Mouse (Mus musculus): ENCODE data around the gene Zcchc2.

DNA sequence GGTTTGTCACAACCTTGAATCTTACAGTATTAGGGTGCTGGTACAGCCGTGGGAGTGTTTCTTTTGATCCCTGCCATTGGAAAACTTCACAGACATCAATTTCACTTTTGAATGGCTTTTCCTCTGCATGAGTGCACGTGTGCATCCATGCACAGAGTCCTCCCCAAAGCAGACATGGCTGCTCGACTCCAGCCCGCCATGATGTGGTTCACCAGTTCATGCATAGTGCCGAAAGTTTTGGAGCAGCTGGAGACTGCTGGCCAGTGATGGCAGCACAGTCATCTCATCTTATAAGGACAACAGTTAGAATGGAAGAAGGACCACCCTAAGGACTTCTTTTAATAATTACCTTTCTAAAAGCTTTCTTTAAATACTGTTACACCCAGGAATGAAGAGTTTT, 34.1 kb upstream of the Zcchc2 start:
- no peak for TF ChIP-seq CTCF (IDR thresholded peaks at IDR 0.05; ENCODE audit: low read depth, low read length)
- TF ChIP-seq EP300 (IDR thresholded peaks at IDR 0.05; ENCODE audit: insufficient read depth, low read depth, low read length), result no peak
- TF ChIP-seq POLR2A (IDR thresholded peaks at IDR 0.05; ENCODE audit: insufficient read depth, low read length), result no peak
